Mouse (Mus musculus): Measurements from ENCODE around the gene Creb3. TPM values are rescaled to one million over a fixed set of nuclear protein-coding genes. Genes with fewer than 3 reads are reported as not detected.
"Not testable (repeated sequence)": the region's sequence is repeated elsewhere in the genome, so short reads cannot be mapped to it uniquely, and the experiment has no call there.

Gene Creb3
- polyA plus RNA-seq, 1 experiment from 2014 or later, result 33.3 TPM

DNA sequence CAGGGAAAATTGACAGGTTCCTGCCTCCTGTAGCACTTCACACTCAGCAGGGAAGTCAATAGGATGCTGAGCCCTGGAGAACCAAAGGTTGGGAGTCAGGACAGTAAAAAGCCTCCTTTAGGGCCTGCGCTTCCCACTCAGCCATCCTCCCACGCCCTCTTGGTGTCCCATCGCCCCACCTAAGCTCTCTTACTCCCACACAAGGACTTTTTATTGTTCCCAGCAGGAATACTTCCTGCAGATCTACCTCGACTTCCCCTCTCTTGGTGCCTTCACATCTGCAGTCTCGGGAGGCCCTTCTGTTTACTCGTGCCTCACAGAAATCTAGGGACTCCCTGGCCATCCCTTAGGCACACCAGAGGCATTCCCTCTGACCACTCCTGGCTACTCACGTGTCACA lies 21.3 kb downstream of the Creb3 start:
- Histone ChIP-seq H3K27ac (no peak overlapping the region), H3K36me3 (ENCODE audit: inconsistent target) (peaks cover 30% of the 10 kb centered on the region), H3K79me2 (ENCODE audit: inconsistent target) (peaks cover 6% of the 10 kb centered on the region; the same call in 1 of the 2 replicates), H3K4me3 (ENCODE audit: inconsistent target) (no peak overlapping the region)
- 77% methylated on average over 7 of the region's 7 CpGs for WGBS (ENCODE audit: missing documents)

DNA sequence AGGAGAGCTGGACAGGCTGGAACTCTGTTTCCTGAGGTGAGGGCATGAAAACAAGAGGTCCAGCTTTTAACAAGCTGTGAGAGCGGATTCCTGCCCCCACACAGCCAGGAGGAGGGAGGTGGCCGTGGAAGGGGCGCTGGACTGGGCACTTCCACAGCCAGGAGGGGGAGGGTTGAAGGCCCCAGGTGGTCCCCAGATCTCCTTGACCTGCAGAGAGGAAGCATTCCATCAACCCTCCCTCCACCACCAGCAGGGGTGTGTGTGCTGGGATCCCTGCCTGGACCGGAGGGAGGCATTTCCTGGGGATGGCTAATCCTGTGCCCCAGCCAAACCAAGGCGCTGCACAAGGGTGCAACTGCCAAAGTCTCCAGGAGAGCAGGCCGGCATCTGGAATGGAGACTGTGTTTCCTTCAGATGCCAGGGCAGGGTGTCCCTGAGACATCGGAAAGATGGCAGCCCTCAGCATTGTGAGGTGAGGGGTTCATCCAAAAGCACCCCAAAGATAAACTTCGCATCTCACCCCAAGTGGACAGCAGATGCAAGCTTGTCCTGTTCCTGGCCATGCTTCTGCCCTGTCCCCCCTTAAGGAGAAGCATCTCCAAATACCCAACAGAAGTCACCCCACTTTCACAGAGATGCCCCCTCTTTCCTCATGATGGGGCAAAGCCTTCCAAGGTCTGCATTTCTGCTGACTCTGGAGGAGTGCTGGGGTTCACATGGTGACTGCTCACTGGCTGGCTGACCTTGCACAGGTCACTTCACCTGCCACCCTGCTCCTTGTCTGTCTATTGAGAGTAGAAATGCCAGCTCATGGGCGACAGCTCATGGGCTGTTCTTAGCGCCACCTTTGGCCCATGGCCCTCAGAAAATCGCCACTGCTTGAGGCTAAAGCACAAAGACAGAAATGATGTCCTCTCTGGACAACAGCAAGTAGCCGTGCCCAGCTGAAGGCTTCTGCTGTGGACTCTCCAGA lies 22.6 kb downstream of the Creb3 start, which contains the start of gene Msmp:
TSS of gene Msmp (minus strand) at position 51 of the 973 bp plus-strand sequence.
- Histone ChIP-seq H3K36me3 (ENCODE audit: inconsistent target) (peaks cover 30% of the 10 kb centered on the region), H3K79me2 (ENCODE audit: inconsistent target) (no peaks in the 10 kb centered on the region; the same call in 1 of the 2 replicates), H3K27ac (no peak within 1 kb of the TSS), H3K4me3 (ENCODE audit: inconsistent target) (no peak within 1 kb of the TSS)
- WGBS (ENCODE audit: missing documents), result 92% methylated on average over 12 of the region's 12 CpGs

DNA sequence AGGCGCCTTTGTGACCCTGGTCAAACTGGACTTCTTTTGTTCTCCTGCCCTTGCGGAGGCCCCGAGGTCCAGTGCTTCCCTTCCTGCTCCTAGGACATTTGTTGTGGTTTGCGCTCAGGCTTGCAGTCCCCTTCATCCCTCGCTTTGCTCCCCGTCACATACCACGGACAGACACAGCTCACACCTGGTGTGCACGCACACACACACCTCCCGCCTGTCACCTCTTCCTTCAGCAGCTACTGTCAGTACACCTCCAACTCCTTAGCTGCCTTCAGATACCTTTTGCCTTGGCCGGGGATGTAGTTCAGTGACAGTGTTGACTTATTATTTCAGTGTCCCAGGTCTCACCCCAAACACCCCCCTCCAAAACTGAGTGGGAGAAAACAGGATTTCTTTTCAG lies 23.6 kb downstream of the Creb3 start:
- H3K36me3 ChIP-seq (ENCODE audit: inconsistent target), result peaks cover 30% of the 10 kb centered on the region
- no peaks in the 10 kb centered on the region for H3K79me2 ChIP-seq (ENCODE audit: inconsistent target)
- 92% methylated on average over 10 of the region's 10 CpGs for WGBS (ENCODE audit: missing documents)
- no peak overlapping the region for H3K4me3 ChIP-seq (ENCODE audit: inconsistent target)
- no peak overlapping the region for H3K27ac ChIP-seq

DNA sequence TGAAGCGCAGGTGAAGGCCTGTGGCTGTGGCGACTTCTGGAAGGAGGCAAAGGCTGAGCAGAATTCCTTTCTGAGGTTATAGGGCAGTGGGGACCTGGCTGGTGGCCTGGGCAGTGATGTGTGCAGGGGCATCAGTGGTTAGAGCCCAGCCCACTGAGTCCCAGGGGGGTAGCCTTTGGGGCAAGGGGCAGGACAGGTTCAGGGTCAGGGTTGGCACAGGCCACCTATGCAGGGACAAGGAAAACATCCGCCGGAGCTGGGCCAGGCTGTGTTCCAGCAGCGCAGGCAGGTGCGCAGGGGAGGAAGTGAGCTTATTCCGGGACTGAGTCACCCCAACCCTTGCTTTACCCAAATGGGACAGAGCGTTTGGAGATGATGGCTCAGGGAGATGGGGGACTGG lies 24.3 kb downstream of the Creb3 start:
- 30% methylated on average over 8 of the region's 8 CpGs for WGBS (ENCODE audit: missing documents)
- H3K79me2 ChIP-seq (ENCODE audit: inconsistent target), result no peaks in the 10 kb centered on the region
- H3K27ac ChIP-seq, result no peak overlapping the region
- H3K36me3 ChIP-seq (ENCODE audit: inconsistent target), result peaks cover 27% of the 10 kb centered on the region
- H3K4me3 ChIP-seq (ENCODE audit: inconsistent target), result no peak overlapping the region

DNA sequence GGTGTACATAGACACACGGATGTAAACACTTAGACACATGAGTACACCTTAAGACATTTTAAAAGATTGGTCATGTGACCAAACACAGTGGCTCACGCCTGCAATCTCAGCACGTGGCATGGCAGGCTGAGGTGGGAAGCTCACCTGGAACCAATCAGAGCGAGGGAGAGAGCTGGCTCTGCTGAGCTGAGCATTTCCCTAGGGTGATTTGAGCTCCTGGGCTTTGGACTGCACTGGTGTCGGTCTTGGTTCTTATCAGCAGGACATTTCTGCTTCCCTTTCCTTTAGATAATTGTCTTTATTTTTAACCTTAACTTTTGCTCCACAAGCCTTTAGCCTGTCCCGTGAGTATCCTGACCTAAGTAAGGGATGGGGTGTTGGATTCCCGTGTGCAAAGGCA lies 25.5 kb downstream of the Creb3 start:
- H3K4me3 ChIP-seq (ENCODE audit: inconsistent target), result no peak overlapping the region
- peaks cover 14% of the 10 kb centered on the region for H3K36me3 ChIP-seq (ENCODE audit: inconsistent target)
- 39% methylated on average over 7 of the region's 7 CpGs for WGBS (ENCODE audit: missing documents)
- no peak overlapping the region for H3K27ac ChIP-seq
- no peaks in the 10 kb centered on the region for H3K79me2 ChIP-seq (ENCODE audit: inconsistent target)

DNA sequence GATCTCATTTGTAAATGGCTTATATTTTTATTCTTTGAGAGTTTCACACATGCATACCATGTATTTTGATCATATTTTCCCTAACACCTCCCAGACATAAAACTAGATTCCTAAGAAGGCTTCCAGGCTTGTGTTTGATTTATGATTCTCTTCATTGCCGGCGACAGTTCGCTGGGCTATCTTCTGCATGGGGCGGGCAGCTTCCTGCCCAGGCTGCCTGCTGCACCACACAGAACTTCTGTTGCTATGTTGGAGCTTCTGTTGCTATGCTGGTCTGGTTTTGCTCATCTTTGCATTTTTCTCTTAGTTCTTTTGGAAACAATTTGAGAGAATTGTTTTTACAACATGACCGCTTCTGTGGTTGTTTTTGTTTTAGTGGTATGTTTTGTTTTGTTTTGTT lies 29.4 kb downstream of the Creb3 start:
- H3K27ac ChIP-seq, result no peak overlapping the region
- no peaks in the 10 kb centered on the region for H3K79me2 ChIP-seq (ENCODE audit: inconsistent target)
- H3K36me3 ChIP-seq (ENCODE audit: inconsistent target), result no peaks in the 10 kb centered on the region
- no peak overlapping the region for H3K4me3 ChIP-seq (ENCODE audit: inconsistent target)
- WGBS (ENCODE audit: missing documents), result 31% methylated on average over 5 of the region's 5 CpGs

GRCm38 (mm10) chr4:43591961-43592360 lies 29.8 kb downstream of the Creb3 start:
- Histone ChIP-seq H3K27ac (no peak overlapping the region), H3K79me2 (ENCODE audit: inconsistent target) (no peaks in the 10 kb centered on the region), H3K4me3 (ENCODE audit: inconsistent target) (no peak overlapping the region), H3K36me3 (ENCODE audit: inconsistent target) (no peaks in the 10 kb centered on the region)
- 88% methylated on average over 3 of the region's 3 CpGs for whole genome bisulfite sequencing (ENCODE audit: missing documents)

GRCm38 (mm10) chr4:43593453-43593852 lies 31.3 kb downstream of the Creb3 start:
- Histone ChIP-seq H3K79me2 (ENCODE audit: inconsistent target) (no peaks in the 10 kb centered on the region), H3K4me3 (ENCODE audit: inconsistent target) (no peak overlapping the region), H3K27ac (no peak overlapping the region), H3K36me3 (ENCODE audit: inconsistent target) (no peaks in the 10 kb centered on the region)
- WGBS (ENCODE audit: missing documents), result 44% methylated on average over 3 of the region's 3 CpGs

GRCm38 (mm10) chr4:43596597-43596996 lies 34.5 kb downstream of the Creb3 start:
- not testable (repeated sequence) for H3K79me2 ChIP-seq (ENCODE audit: inconsistent target); H3K4me3 ChIP-seq (ENCODE audit: inconsistent target); H3K27ac ChIP-seq; H3K36me3 ChIP-seq (ENCODE audit: inconsistent target)
- 100% methylated on average over 2 of the region's 2 CpGs for WGBS (ENCODE audit: missing documents)

DNA sequence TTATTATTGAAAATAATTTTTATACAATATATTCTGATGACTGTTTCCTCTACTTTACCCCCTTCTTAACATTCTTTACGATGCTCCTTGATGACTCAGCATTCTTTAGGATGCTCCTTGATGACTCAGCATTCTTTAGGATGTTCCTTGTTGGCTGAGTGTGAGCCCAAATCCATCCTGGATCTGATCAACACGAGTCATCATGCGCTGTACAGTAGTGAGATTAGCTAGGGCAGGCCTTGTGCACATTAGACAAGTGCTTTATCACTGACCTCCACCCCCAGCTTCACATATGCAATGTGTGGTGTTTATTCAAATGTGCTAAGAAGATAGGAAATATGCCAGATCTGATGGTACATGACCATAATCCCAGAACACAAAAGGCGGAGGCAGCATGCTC lies 36.1 kb downstream of the Creb3 start:
- 74% methylated on average over 4 of the region's 4 CpGs for WGBS (ENCODE audit: missing documents)
- no peak overlapping the region for H3K27ac ChIP-seq
- no peaks in the 10 kb centered on the region for H3K79me2 ChIP-seq (ENCODE audit: inconsistent target)

GRCm38 (mm10) chr4:43598650-43599380 lies 36.7 kb downstream of the Creb3 start:
- no peak overlapping the region for H3K27ac ChIP-seq
- 93% methylated on average over 7 of the region's 7 CpGs for WGBS (ENCODE audit: missing documents)
- no peak overlapping the region for H3K4me3 ChIP-seq (ENCODE audit: inconsistent target)
- no peaks in the 10 kb centered on the region for H3K79me2 ChIP-seq (ENCODE audit: inconsistent target)
- no peaks in the 10 kb centered on the region for H3K36me3 ChIP-seq (ENCODE audit: inconsistent target)

More for the DNA sequence above, 36.1 kb downstream of the Creb3 start:
- H3K4me3 ChIP-seq (ENCODE audit: inconsistent target), result no peak overlapping the region
- no peaks in the 10 kb centered on the region for H3K36me3 ChIP-seq (ENCODE audit: inconsistent target)

DNA sequence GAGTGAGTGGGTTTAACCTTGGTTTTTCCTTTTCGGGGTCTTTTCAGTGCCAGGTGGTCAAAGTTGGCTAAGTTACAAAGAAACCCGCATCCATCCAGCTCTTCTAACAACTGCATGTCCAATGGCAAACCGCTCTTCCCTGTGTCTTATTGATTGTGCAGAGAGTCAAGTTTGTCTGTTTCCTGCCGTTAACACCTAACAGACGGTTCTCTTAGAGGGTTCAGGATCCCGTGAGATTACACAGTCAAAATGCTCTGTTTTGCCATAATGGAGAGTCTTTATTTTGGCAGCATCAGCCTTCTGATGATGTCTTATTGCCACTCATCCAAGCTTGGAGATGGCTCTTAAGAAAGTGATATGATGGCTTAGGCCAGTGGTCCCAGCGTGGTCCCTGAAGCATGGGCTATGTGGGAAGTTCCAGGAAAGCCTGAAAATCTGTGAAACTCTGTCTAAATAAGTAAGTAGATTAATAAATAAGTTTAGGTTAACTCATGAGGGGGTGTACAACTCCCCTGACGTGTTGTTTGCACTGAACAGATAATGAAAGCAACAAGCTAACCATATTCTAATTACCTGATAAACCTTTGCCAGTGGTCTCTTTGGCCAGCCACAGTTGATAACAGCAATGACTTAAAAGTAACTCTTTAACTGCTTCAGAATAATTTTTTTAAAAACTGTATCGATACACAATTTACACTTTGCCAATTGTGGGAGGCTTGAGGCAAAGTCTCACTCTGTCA lies 38.2 kb downstream of the Creb3 start:
- Histone ChIP-seq H3K36me3 (ENCODE audit: inconsistent target) (no peaks in the 10 kb centered on the region), H3K4me3 (ENCODE audit: inconsistent target) (no peak overlapping the region), H3K79me2 (ENCODE audit: inconsistent target) (no peaks in the 10 kb centered on the region), H3K27ac (no peak overlapping the region)
- WGBS (ENCODE audit: missing documents), result 92% methylated on average over 9 of the region's 9 CpGs

DNA sequence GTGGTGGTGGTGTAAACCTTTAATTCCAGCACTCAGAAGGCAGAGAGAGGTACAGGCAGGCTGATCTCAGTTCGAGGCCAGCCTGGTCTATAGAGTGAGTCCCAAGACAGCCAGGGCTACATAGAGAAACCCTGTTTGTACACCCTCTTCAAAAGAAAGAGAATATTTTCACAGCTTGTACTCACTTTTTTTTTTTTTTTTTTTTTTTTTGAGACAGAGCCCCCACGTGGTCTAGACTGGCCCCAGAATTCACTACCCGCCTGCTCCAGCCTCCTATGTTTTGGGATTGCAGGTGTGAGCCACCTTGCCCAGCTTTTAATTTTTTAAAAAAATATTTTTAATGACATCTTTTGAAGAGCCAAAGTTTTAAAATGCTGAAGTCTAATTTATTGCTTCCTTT lies 42.0 kb downstream of the Creb3 start:
- whole genome bisulfite sequencing (ENCODE audit: missing documents), result 71% methylated on average over 3 of the region's 3 CpGs
- Histone ChIP-seq H3K79me2 (ENCODE audit: inconsistent target) (no peaks in the 10 kb centered on the region), H3K36me3 (ENCODE audit: inconsistent target) (no peaks in the 10 kb centered on the region), H3K27ac (no peak overlapping the region), H3K4me3 (ENCODE audit: inconsistent target) (no peak overlapping the region)

All from macrophage (primary cell).